Mouse (Mus musculus): ENCODE results near the gene Hoxc6. TPM values are rescaled to one million over a fixed set of nuclear protein-coding genes. Genes with fewer than 3 reads are reported as not detected.

The Hoxc6 gene
- polyA plus RNA-seq, 1 experiment, result not detected

- H3K9me3 ChIP-seq (ENCODE audit: control insufficient read depth, low read length), result no peaks in the 10 kb centered on the region; the same call in 1 of the 2 replicates
- no peaks in the 10 kb centered on the region for H3K4me1 ChIP-seq (ENCODE audit: control insufficient read depth)
- H3K36me3 ChIP-seq (ENCODE audit: control insufficient read depth), result no peaks in the 10 kb centered on the region
- H3K4me3 ChIP-seq (replicated peaks), result no peak overlapping the region
- peaks cover 98% of the 10 kb centered on the region for H3K27me3 ChIP-seq (ENCODE audit: control insufficient read depth)
- TF ChIP-seq TAL1 (IDR thresholded peaks at IDR 0.05; ENCODE audit: low read length) (no peak), GATA1 (IDR thresholded peaks at IDR 0.05; ENCODE audit: low read length) (no peak)
Measured at GRCm38 (mm10) chr15:103059393-103059992, 61.4 kb downstream of the Hoxc6 start.

GRCm38 (mm10) chr15:103060021-103060340 lies 61.9 kb downstream of the Hoxc6 start:
- Histone ChIP-seq H3K4me1 (ENCODE audit: control insufficient read depth) (no peaks in the 10 kb centered on the region), H3K9me3 (ENCODE audit: control insufficient read depth, low read length) (no peaks in the 10 kb centered on the region; the same call in 1 of the 2 replicates), H3K4me3 (replicated peaks) (no peak overlapping the region), H3K27me3 (ENCODE audit: control insufficient read depth) (peaks cover 97% of the 10 kb centered on the region), H3K36me3 (ENCODE audit: control insufficient read depth) (no peaks in the 10 kb centered on the region)
- TF ChIP-seq GATA1 (IDR thresholded peaks at IDR 0.05; ENCODE audit: low read length) (no peak), TAL1 (IDR thresholded peaks at IDR 0.05; ENCODE audit: low read length) (no peak)

- H3K27me3 ChIP-seq (ENCODE audit: control insufficient read depth), result peaks cover 97% of the 10 kb centered on the region
Measured at GRCm38 (mm10) chr15:103060341-103061130, 62.5 kb downstream of the Hoxc6 start.

GRCm38 (mm10) chr15:103061131-103061825 lies 63.2 kb downstream of the Hoxc6 start:
- Histone ChIP-seq H3K27me3 (ENCODE audit: control insufficient read depth) (peaks cover 97% of the 10 kb centered on the region), H3K4me3 (replicated peaks) (no peak overlapping the region), H3K9me3 (ENCODE audit: control insufficient read depth, low read length) (no peaks in the 10 kb centered on the region; the same call in 1 of the 2 replicates), H3K36me3 (ENCODE audit: control insufficient read depth) (no peaks in the 10 kb centered on the region), H3K4me1 (ENCODE audit: control insufficient read depth) (no peaks in the 10 kb centered on the region)
- TF ChIP-seq GATA1 (IDR thresholded peaks at IDR 0.05; ENCODE audit: low read length), result no peak
- no peak for TF ChIP-seq TAL1 (IDR thresholded peaks at IDR 0.05; ENCODE audit: low read length)

More at GRCm38 (mm10) chr15:103060341-103061130, 62.5 kb downstream of the Hoxc6 start:
- no peaks in the 10 kb centered on the region for H3K4me1 ChIP-seq (ENCODE audit: control insufficient read depth)
- TF ChIP-seq TAL1 (IDR thresholded peaks at IDR 0.05; ENCODE audit: low read length) (no peak), GATA1 (IDR thresholded peaks at IDR 0.05; ENCODE audit: low read length) (no peak)
- H3K36me3 ChIP-seq (ENCODE audit: control insufficient read depth), result no peaks in the 10 kb centered on the region
- no peaks in the 10 kb centered on the region; the same call in 1 of the 2 replicates for H3K9me3 ChIP-seq (ENCODE audit: control insufficient read depth, low read length)
- H3K4me3 ChIP-seq (replicated peaks), result no peak overlapping the region

Other genes starting within 250 kb of the Hoxc6 start
- not detected in 2 replicates for gene Hoxc13, start 77.2 kb upstream of the Hoxc6 start, polyA plus RNA-seq (2012)
- not detected in 2 replicates for gene Hoxc12, start 61.5 kb upstream of the Hoxc6 start, polyA plus RNA-seq (2012)
- not detected in 2 replicates for gene Hoxc11, start 43.8 kb upstream of the Hoxc6 start, polyA plus RNA-seq (2012)
- not detected in 2 replicates for gene Hoxc10, start 31.5 kb upstream of the Hoxc6 start, polyA plus RNA-seq (2012)
- gene Hoxc5, start 30.8 kb upstream of the Hoxc6 start, polyA plus RNA-seq (2012), result not detected in 2 replicates
- gene Hoxc9, start 21.8 kb upstream of the Hoxc6 start, polyA plus RNA-seq (2012), result not detected in 2 replicates
- 0.02 TPM in 1 of 2 replicates, not detected in the other for gene Hoxc8, start 7.7 kb upstream of the Hoxc6 start, polyA plus RNA-seq (2012)
- gene Hoxc4, start 20.7 kb downstream of the Hoxc6 start, polyA plus RNA-seq (2012), result 0.02 TPM in 1 of 2 replicates, not detected in the other
- 0.07 and 0.19 TPM in 2 replicates for gene Smug1, start 168.8 kb downstream of the Hoxc6 start, polyA plus RNA-seq (2012)
- gene Cbx5, start 241.6 kb downstream of the Hoxc6 start, polyA plus RNA-seq (2012), result 0.74 and 0.95 TPM in 2 replicates
- 6.0 and 6.4 TPM in 2 replicates for gene Hnrnpa1, start 242.2 kb downstream of the Hoxc6 start, polyA plus RNA-seq (2012)